Mouse (Mus musculus) bone marrow macrophage, adult 2 months (primary cell): ENCODE results near the gene Nkx1-2.

Experiments used
- CTCF ChIP-seq: IDR thresholded peaks from 2 replicates; pipeline ENCODE4 v1.5.1; 2012; ENCODE audit warnings: low read depth, mild to moderate bottlenecking, low read length, moderate library complexity
- POLR2A ChIP-seq: IDR thresholded peaks from 2 replicates; pipeline ENCODE4 v1.6.1; 2012; ENCODE audit warnings: mild to moderate bottlenecking, low read depth, low read length, borderline replicate concordance

GRCm38 (mm10) chr7:132587167-132587566 is 12.3 kb downstream of the Nkx1-2 start:
- no peak for TF ChIP-seq CTCF
- no peak for TF ChIP-seq POLR2A
